Mouse (Mus musculus) CD4-positive, CD25-positive, alpha-beta regulatory T cell, adult 2 months (primary cell): ENCODE measurements around the gene Nat14.
A peak's percentile ranks its signal among the peaks of the same experiment; 100 is the strongest.
"Not testable (repeated sequence)": the region's sequence is repeated elsewhere in the genome, so short reads cannot be mapped to it uniquely, and the experiment has no call there.

Experiments
- DNase-seq: peaks from one replicate; pipeline ENCODE4 v3.0.0-alpha.2; 2012; ENCODE audit warnings: low read depth, low spot score

The Nat14 gene

GRCm38 (mm10) chr7:4921824-4922482, at the start of gene Nat14:
Nat14 (plus strand) TSS chr7:4922028.
- no peak for DNase-seq

GRCm38 (mm10) chr7:4876753-4877221, 45.0 kb upstream of the Nat14 start, which contains the start of gene Isoc2a:
Isoc2a (plus strand) TSS chr7:4877153.
- DNase-seq = peak; percentile 96

GRCm38 (mm10) chr7:4877226-4877625, 44.6 kb upstream of the Nat14 start:
- DNase-seq = no peak

- DNase-seq = peak; percentile 68
Measured at GRCm38 (mm10) chr7:4878186-4878585, 43.6 kb upstream of the Nat14 start.

GRCm38 (mm10) chr7:4879036-4879435, 42.8 kb upstream of the Nat14 start:
- DNase-seq = not testable (repeated sequence)

GRCm38 (mm10) chr7:4886680-4887079, 35.1 kb upstream of the Nat14 start:
- DNase-seq = no peak

- no peak for DNase-seq
Measured at GRCm38 (mm10) chr7:4895186-4895585, 26.6 kb upstream of the Nat14 start.

- DNase-seq = no peak
Measured at GRCm38 (mm10) chr7:4898851-4899648, 22.8 kb upstream of the Nat14 start.

- peak; percentile 34 for DNase-seq
Measured at GRCm38 (mm10) chr7:4899649-4900522, 21.9 kb upstream of the Nat14 start.

GRCm38 (mm10) chr7:4900523-4900851, 21.3 kb upstream of the Nat14 start:
- no peak for DNase-seq

- peak; percentile 68 for DNase-seq
Measured at GRCm38 (mm10) chr7:4901171-4901570, 20.7 kb upstream of the Nat14 start.

GRCm38 (mm10) chr7:4902404-4902803, 19.4 kb upstream of the Nat14 start:
- DNase-seq = no peak

- no peak for DNase-seq
Measured at GRCm38 (mm10) chr7:4906466-4906950, 15.3 kb upstream of the Nat14 start, which contains the start of gene Gm36210. Gm36210 (minus strand) TSS chr7:4906516.

GRCm38 (mm10) chr7:4911561-4911960, 10.3 kb upstream of the Nat14 start:
- peak; percentile 60 for DNase-seq

GRCm38 (mm10) chr7:4912248-4912647, 9.6 kb upstream of the Nat14 start:
- no peak for DNase-seq

- DNase-seq = peak; percentile 95
Measured at GRCm38 (mm10) chr7:4915007-4915665, 6.7 kb upstream of the Nat14 start, which contains the start of gene Zfp628. Zfp628 (plus strand) TSS chr7:4915217.

- DNase-seq = no peak
Measured at GRCm38 (mm10) chr7:4915669-4916416, 6.0 kb upstream of the Nat14 start.

GRCm38 (mm10) chr7:4917494-4917893, 4.3 kb upstream of the Nat14 start:
- DNase-seq = no peak

- DNase-seq = no peak
Measured at GRCm38 (mm10) chr7:4918681-4919080, 3.1 kb upstream of the Nat14 start.

GRCm38 (mm10) chr7:4919096-4919495, 2.7 kb upstream of the Nat14 start:
- DNase-seq = no peak
